Mouse (Mus musculus): ENCODE measurements around the gene Gm27021.

Gm27021 gene

DNA sequence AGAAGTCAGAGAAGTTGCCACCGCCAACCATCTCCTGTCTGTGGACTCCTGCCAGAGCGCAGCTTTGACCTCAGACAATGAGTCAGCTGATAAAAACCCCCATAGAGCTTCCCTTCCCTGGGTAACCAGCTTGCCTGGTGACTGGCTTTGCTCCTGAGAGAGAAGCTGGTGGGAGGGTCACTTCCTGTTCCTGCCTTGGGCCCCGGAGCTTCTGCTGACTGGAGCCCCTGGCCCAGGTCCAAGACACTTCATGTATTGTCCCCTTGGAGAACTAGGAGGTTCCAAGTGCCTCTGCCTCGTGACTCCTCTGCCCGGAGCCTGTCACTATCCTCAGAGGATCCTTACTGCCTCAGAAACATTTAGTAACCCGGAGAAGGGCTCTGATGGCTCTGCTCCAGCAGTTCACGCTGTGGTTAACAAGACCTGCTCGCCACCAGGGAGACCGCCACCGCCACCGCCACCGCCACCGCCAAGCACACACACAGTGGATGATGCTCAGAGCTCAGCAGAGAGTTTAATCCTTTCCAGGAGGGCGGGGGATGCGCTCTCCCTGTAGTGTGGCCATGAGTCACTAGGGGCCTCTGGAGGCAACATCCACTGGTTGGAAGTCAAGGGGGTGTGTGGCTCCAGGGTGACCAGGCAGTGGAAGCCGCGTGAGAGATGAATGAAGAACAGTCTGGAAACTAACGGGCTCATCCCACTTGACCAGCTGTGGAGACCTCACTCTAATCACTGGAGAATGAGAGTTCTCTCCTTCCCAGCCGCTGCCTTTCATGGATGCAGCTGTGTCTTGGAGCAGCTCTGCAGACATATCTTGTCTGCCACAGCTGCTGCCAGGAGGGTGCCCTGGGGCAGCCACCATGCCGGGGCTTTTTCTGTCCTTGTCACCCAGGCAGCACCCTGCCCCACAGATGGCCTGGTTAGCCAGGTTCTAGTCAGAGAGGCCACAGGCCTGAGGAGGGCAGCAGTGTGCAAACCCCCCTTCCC is 103.7 kb downstream of the Gm27021 start:
- DNase-seq = peak; percentile 100

GRCm38 (mm10) chr8:120563348-120563724 is 104.5 kb downstream of the Gm27021 start:
- DNase-seq = no peak

- DNase-seq = peak; percentile 94
Measured at GRCm38 (mm10) chr8:120562680-120563347, 105.1 kb downstream of the Gm27021 start.

DNA sequence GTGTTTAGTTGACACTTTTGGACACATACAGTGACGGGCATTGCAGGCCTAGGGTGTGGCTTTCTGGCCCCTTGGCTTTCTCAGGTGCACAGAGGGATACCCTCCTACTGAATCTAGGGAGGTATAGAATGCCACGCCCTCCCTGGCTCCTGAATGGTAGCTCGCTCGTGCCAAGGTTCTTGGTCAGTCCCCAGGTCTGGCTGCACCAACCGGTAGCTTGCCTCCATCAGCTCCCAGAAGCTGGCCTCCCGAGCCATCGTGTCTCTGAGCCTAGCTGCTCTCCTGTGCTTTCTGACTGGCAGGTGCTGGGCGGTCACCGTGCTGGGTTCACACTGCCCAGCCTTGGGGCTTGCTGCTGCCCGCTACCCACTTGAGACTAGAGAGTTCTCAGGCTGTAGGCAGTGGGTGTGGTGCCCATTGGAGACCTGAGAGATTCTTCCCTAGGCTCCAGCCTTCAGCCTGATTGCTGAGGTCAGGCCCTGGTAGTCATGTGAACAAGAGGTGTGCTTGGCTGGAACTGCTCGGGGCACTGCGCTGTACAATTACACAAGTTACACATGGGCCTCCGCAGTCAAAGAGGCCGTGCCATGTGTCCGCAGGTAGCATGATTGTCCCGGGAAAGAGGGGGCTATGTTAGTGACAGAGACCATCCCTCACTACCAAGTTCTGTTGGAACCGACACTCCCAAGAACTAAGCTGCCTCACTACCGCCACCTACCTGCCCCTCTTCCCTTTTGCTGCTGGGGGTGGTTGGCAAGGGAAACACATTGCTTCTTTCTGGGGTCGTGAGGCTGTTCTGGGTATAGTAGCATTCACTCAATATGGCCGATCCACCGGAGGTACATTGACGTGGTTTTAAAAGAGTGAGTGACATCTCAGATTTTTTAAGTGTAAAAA is 106.1 kb downstream of the Gm27021 start:
- DNase-seq = peak; percentile 94

- DNase-seq = no peak
Measured at GRCm38 (mm10) chr8:120560535-120560934, 107.3 kb downstream of the Gm27021 start.

DNA sequence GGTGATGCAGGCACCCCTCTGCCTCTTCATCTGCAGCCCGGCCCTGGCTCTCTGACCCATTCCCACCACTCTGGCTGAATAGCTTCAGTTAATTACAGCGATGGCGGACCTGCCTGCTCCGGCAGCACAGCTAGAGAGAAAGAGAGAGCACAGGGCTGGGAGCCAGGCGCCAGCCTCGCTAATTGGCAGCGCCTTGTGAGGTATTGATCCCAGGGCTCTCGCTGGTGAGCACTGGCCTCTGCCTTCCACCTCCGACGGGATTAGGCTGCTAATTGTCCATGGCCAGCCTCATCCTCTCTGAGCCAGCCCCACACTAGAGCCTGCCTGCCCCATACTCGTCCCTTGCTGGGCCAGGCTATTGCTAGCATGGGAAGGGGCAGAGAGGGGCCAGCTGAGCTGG is 108.2 kb downstream of the Gm27021 start:
- no peak for DNase-seq
